Mouse (Mus musculus) monocyte, adult 5-6 weeks (primary cell): Measurements from ENCODE around the gene Zfp442. TPM values are rescaled to one million over a fixed set of nuclear protein-coding genes. Genes with fewer than 3 reads are reported as not detected.
A peak's percentile ranks its signal among the peaks of the same experiment; 100 is the strongest.
"Not testable (repeated sequence)": the region's sequence is repeated elsewhere in the genome, so short reads cannot be mapped to it uniquely, and the experiment has no call there.

Experiments used
- ATAC-seq: fragments of 153-309, 156-312 bp; replicated peaks from 2 replicates; pipeline ENCODE4 v1.8.0; 2017; ENCODE audit warnings: mild to moderate bottlenecking; ENCODE audit not compliant: low TSS enrichment, insufficient number of reproducible peaks, severe bottlenecking, poor library complexity, low FRiP score
- total RNA-seq: library from RNA; stranded (forward); fragments of 200-1000, 200-491, 200-594 nt; gene quantifications from 3 replicates; pipeline ENCODE4 v1.2.3, GENCODE M21; 2017

Zfp442 gene
- total RNA-seq, result 8.5 to 17.2 TPM (median 8.9 TPM) in 3 replicates

- peak; percentile 57 for ATAC-seq
Measured at GRCm38 (mm10) chr2:150451180-150451919, at the start of gene Zfp442. Gene Zfp442, minus strand, starts transcription at chr2:150451486.

- not testable (repeated sequence) for ATAC-seq
Measured at GRCm38 (mm10) chr2:150500124-150500973, 49.1 kb upstream of the Zfp442 start.

GRCm38 (mm10) chr2:150493031-150493430 is 41.7 kb upstream of the Zfp442 start:
- no peak for ATAC-seq

GRCm38 (mm10) chr2:150484939-150485778 is 33.9 kb upstream of the Zfp442 start, which contains the start of gene Zfp345:
Gene Zfp345, minus strand, starts transcription at chr2:150485091.
- ATAC-seq, result not testable (repeated sequence)

GRCm38 (mm10) chr2:150439084-150439483 is 12.2 kb downstream of the Zfp442 start:
- ATAC-seq, result not testable (repeated sequence)

- not testable (repeated sequence) for ATAC-seq
Measured at GRCm38 (mm10) chr2:150412146-150412545, 39.1 kb downstream of the Zfp442 start.

GRCm38 (mm10) chr2:150390198-150390597 is 61.1 kb downstream of the Zfp442 start:
- ATAC-seq, result no peak

GRCm38 (mm10) chr2:150385553-150386106 is 65.7 kb downstream of the Zfp442 start:
- ATAC-seq, result 0 out of 2 replicates have a peak, but pooled peaks have one; percentile 35

GRCm38 (mm10) chr2:150362878-150363229 is 88.4 kb downstream of the Zfp442 start:
- ATAC-seq, result peak; percentile 65

- peak; percentile 93 for ATAC-seq
Measured at GRCm38 (mm10) chr2:150362113-150362877, 89.0 kb downstream of the Zfp442 start, which contains the start of gene 3300002I08Rik. Gene 3300002I08Rik, minus strand, starts transcription at chr2:150362765.

Other genes starting within 250 kb of the Zfp442 start
- 8.0 to 15.1 TPM (median 8.4 TPM) in 3 replicates for gene Zfp937, start 233.4 kb downstream of the Zfp442 start, total RNA-seq
- 37.0 to 57.8 TPM (median 40.0 TPM) in 3 replicates for gene Gm21994, start 195.9 kb downstream of the Zfp442 start, total RNA-seq
- 0.43 to 1.2 TPM (median 0.48 TPM) in 3 replicates for gene Gm14124, start 194.0 kb downstream of the Zfp442 start, total RNA-seq
- gene Gm10130, start 127.8 kb downstream of the Zfp442 start, total RNA-seq, result 47.4 to 84.0 TPM (median 51.7 TPM) in 3 replicates
- gene 3300002I08Rik, start 88.7 kb downstream of the Zfp442 start, total RNA-seq, result 9.1 to 22.8 TPM (median 20.7 TPM) in 3 replicates
- 0.39 TPM in 1 of 3 replicates, not detected in the others for gene Zfp345, start 33.6 kb upstream of the Zfp442 start, total RNA-seq
- gene Cst7, start 118.9 kb upstream of the Zfp442 start, total RNA-seq, result 51.6 to 155 TPM (median 65.2 TPM) in 3 replicates
- 47.1 to 62.5 TPM (median 55.9 TPM) in 3 replicates for gene Apmap, start 157.1 kb upstream of the Zfp442 start, total RNA-seq
- gene Acss1, start 217.0 kb upstream of the Zfp442 start, total RNA-seq, result 69.1 to 92.7 TPM (median 70.9 TPM) in 3 replicates
- gene Vsx1, start 237.9 kb upstream of the Zfp442 start, total RNA-seq, result not detected in 3 replicates